Mouse (Mus musculus) lung, embryonic 14.5 days (tissue): Measurements from ENCODE around the gene Dnm1. TPM values are rescaled to one million over a fixed set of nuclear protein-coding genes. Genes with fewer than 3 reads are reported as not detected.

Experiments
- ATAC-seq: fragments of 200-750 bp; cut with Nextera tagmentation; 2 replicates; pipeline ENCODE4 v1.8.0; 2017; ENCODE audit warnings: mild to moderate bottlenecking, moderate TSS enrichment, moderate library complexity; ENCODE audit not compliant: insufficient read depth
- DNase-seq: peaks from one replicate; pipeline ENCODE4 v3.0.0-alpha.2; 2015
- H3K27ac ChIP-seq: fragments of 300-500 bp; sonication (generic); 2 replicates; pipeline ENCODE4 v1.5.1; 2014; ENCODE audit warnings: low read depth, mild to moderate bottlenecking, moderate library complexity
- H3K27me3 ChIP-seq: fragments of 300-500 bp; sonication (generic); 2 replicates; pipeline ENCODE4 v1.6.1; 2014; ENCODE audit warnings: low read length, control low read depth; ENCODE audit not compliant: insufficient read depth
- H3K36me3 ChIP-seq: fragments of 300-500 bp; sonication (generic); 2 replicates; pipeline ENCODE4 v1.6.1; 2014; ENCODE audit warnings: control low read depth; ENCODE audit not compliant: insufficient read depth
- H3K4me1 ChIP-seq: fragments of 300-500 bp; sonication (generic); 2 replicates; pipeline ENCODE4 v1.6.1; 2014; ENCODE audit warnings: antibody characterized with exemption, control low read depth; ENCODE audit not compliant: insufficient read depth
- H3K4me2 ChIP-seq: fragments of 300-500 bp; sonication (generic); 2 replicates; pipeline ENCODE4 v1.6.1; 2014; ENCODE audit warnings: mild to moderate bottlenecking
- H3K4me3 ChIP-seq: fragments of 300-500 bp; sonication (generic); 2 replicates; pipeline ENCODE4 v1.5.1; 2014; ENCODE audit warnings: low read depth, low read length
- H3K9ac ChIP-seq: fragments of 300-500 bp; sonication (generic); 2 replicates; pipeline ENCODE4 v1.6.1; 2014
- H3K9me3 ChIP-seq: fragments of 300-500 bp; sonication (generic); 2 replicates; pipeline ENCODE4 v1.6.1; 2016; ENCODE audit warnings: low read depth, low read length, control low read depth
- CTCF ChIP-seq: IDR thresholded peaks from 2 replicates; pipeline ENCODE4 v1.5.1; 2016; ENCODE audit warnings: antibody characterized with exemption, low read depth
- WGBS: fragments of 180-500 bp; shearing (Covaris S2); extraction: QIAGEN DNeasy Blood & Tissue Kit; methylation state at CpG from one replicate; pipeline ENCODE4 v1.1.7; 2014; 5-methylcytosine and 5-hydroxymethylcytosine counted together
- polyA plus RNA-seq: library from polyadenylated mRNA; unstranded; fragments of >200 nt; fragmentation: Nextera tagmentation; extraction: Ambion mirVana; gene quantifications from 2 replicates; pipeline ENCODE4 v1.2.1, GENCODE M21; 2014

Dnm1 gene
- polyA plus RNA-seq = 14.9 and 17.5 TPM in 2 replicates

DNA sequence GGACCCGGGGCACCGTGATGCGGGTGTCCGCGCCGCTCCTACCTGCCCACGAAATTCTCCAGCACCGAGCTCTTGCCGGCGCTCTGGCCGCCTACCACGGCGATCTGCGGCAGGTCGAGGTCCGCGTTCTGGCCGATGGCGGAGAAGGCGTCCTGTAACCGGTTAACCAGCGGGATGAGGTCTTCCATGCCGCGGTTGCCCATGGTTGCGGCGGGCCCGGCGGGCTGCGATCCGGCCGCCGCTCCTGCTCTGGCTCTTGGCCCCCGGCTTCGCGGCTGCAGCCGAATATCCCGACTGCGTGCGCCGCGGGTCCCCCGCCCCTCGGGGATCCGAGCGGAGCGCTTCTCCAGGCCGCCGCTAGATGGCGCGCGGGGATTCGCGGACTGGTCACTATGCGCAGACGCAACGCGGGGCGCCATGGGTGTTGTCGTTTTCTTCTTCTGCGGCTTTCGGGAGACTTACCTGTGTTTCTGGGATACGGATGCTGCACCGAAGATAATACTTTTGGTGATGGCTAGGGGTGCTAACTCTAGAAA is at the start of gene Dnm1:
Gene Dnm1, minus strand, starts transcription at position 332 of the 536 bp plus-strand sequence.
- Histone ChIP-seq H3K27ac (peak within 1 kb of the TSS; percentile 52), H3K9me3 (no peaks in the 10 kb centered on the region), H3K4me3 (peak within 1 kb of the TSS; percentile 62), H3K36me3 (no peaks in the 10 kb centered on the region), H3K4me1 (no peaks in the 10 kb centered on the region), H3K4me2 (peak within 1 kb of the TSS; percentile 97), H3K9ac (peak within 1 kb of the TSS; percentile 73), H3K27me3 (no peaks in the 10 kb centered on the region)
- ATAC-seq (peak; percentile 77), DNase-seq (peak; percentile 97)
- TF ChIP-seq CTCF = peak; percentile 88
- under 1% methylated on average over 63 of the region's 63 CpGs for WGBS

DNA sequence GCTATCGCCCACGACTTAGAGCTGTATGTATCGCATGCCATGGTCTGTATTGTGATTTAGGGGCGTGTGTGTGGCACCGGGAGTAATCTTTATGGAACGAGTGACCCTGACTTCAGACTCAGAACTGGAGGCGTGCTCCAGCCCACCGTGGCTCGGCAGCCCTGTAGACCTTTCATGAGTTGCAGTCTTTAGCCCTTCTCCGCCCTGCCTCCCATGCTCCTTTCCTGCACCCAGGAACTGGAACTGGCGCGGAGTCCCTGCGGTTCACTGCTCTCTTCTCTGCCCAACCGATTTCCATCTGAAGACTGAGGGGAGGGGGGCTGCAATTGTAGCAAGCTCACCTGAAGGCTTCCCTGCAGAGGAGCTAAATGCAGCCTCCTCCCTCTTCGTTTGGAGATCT is 43.6 kb upstream of the Dnm1 start:
- no peak for TF ChIP-seq CTCF
- Histone ChIP-seq H3K27me3 (no peaks in the 10 kb centered on the region), H3K4me1 (peaks cover 6% of the 10 kb centered on the region), H3K9ac (peak overlapping the region; percentile 77), H3K9me3 (no peaks in the 10 kb centered on the region), H3K4me2 (peak overlapping the region; percentile 96), H3K27ac (peak overlapping the region; percentile 91; the same call in 1 of the 2 replicates), H3K4me3 (peak overlapping the region; percentile 92), H3K36me3 (peaks cover 23% of the 10 kb centered on the region)
- WGBS = under 1% methylated on average over 15 of the region's 15 CpGs
- no peak for ATAC-seq
- DNase-seq = no peak

DNA sequence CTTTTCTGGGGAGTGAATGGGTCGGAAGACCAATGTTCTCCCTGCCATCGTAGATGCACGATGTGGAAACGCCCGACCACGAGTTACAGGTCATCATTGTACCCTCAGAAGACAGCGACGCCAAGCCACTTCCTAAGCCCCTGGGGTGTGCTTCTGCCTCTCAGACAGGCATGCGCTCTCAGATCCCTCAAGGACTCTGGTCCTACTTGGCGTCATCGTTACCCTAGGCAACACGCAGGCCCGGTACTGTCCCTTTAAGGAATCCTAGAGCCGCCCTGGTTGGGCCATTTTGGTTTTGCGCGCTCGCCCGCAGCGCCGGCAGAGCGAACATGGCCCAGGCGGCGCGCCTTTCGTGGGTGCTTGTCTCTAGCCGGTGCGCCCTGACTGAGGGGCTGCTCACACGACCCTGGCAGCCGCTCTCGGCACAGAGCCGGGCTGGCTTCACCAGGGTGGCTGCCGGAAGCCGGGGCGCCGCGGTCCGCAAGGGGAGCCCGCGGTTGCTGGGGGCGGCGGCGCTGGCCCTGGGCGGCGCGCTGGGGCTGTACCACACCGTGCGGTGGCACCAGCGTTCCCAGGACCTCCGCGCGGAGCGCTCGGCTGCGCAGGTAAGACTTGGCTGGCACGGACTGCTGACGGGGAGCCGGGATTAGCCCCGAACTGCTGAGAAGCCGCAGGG is 42.9 kb upstream of the Dnm1 start:
- Histone ChIP-seq H3K4me2 (peak overlapping the region; percentile 96), H3K9me3 (no peaks in the 10 kb centered on the region), H3K4me3 (peak overlapping the region; percentile 92), H3K27me3 (no peaks in the 10 kb centered on the region), H3K4me1 (peaks cover 6% of the 10 kb centered on the region), H3K9ac (peak overlapping the region; percentile 77), H3K36me3 (peaks cover 17% of the 10 kb centered on the region), H3K27ac (peak overlapping the region; percentile 91)
- WGBS = under 1% methylated on average over 59 of the region's 59 CpGs
- DNase-seq (peak; percentile 96), ATAC-seq (peak; percentile 97)
- TF ChIP-seq CTCF = no peak

DNA sequence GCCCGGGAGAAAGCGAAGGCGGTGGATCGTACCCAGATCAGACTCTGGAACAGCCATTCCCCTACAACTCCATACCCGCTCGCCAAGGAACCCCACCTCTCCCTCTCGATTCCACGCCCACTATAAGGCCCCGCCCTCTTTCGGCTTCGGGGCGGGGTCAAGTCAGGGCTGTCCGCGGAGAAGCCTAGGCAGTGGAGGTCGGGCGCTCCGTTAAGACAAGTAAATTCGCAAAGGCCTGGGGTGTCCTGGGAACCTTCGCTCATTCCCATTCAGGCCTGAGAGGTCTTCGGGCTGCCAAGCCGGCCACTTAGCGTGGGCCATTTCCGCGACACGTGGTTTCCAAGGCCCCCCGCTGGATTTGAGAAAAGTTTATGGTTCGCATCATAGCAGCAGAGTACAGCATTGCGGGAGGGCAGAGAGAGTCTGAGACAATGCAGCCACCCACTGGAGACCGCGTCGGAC is 42.4 kb upstream of the Dnm1 start, which contains the start of gene Ptges2:
Gene Ptges2, plus strand, starts transcription at position 413 of the 462 bp plus-strand sequence.
- peak; percentile 94 for DNase-seq
- under 1% methylated on average over 31 of the region's 31 CpGs for WGBS

DNA sequence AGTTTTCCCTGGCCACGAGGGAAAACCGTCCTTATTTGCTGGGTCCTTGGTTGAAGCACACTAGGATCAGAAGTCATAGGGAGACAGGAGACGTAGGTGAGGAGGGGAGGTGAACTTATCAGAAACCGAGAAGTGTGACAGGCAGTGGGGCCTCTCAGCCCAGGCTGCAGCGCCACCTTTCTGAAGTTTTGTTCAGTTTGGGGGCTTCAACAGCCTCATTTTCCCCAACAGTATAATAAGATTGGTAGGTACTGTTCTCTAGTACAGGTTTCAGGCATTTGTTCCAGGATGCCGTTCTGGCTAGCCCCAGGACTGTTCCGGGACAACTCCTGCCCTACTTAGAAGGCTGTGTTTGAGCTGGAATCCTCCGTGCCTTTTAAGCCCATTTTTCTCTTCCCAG is 41.8 kb upstream of the Dnm1 start:
- peak; percentile 59 for TF ChIP-seq CTCF
- H3K27me3 ChIP-seq = no peaks in the 10 kb centered on the region
- H3K36me3 ChIP-seq = peaks cover 6% of the 10 kb centered on the region; the same call in 1 of the 2 replicates
- peaks cover 6% of the 10 kb centered on the region for H3K4me1 ChIP-seq
- no peaks in the 10 kb centered on the region for H3K9me3 ChIP-seq
- H3K9ac ChIP-seq = peak overlapping the region; percentile 77
- DNase-seq = peak; percentile 67
- peak overlapping the region; percentile 91 for H3K27ac ChIP-seq
- ATAC-seq = no peak
- H3K4me2 ChIP-seq = peak overlapping the region; percentile 96
- H3K4me3 ChIP-seq = peak overlapping the region; percentile 92
- WGBS = 4% methylated on average over 8 of the region's 8 CpGs

More for the DNA sequence above, 42.4 kb upstream of the Dnm1 start, which contains the start of gene Ptges2:
- peak; percentile 90 for ATAC-seq
- H3K27ac ChIP-seq = peak within 1 kb of the TSS; percentile 91
- H3K4me1 ChIP-seq = peaks cover 6% of the 10 kb centered on the region
- H3K4me2 ChIP-seq = peak within 1 kb of the TSS; percentile 96
- H3K36me3 ChIP-seq = peaks cover 11% of the 10 kb centered on the region
- H3K9ac ChIP-seq = peak within 1 kb of the TSS; percentile 77
- no peaks in the 10 kb centered on the region for H3K9me3 ChIP-seq
- no peaks in the 10 kb centered on the region for H3K27me3 ChIP-seq
- no peak for TF ChIP-seq CTCF
- H3K4me3 ChIP-seq = peak within 1 kb of the TSS; percentile 92

DNA sequence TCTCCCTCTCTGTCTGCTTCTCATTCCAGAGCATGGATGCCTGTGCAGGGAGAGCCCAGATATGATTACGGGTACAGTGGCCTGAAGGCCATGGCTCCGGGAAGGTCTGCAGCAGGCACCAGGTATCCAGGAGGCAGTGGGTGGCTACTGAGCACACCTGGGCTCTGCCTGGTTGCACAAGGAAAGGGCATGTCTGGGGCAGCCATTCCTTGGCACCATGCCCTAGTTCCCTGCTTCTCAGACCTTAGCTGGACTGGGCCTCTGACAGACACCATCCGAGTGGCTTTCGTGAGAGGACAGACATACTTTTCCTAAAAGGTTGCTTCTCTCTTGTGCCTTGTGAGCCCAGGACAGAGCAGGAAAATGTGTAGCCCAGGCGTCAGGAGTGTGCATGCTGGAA is 38.9 kb upstream of the Dnm1 start:
- no peaks in the 10 kb centered on the region for H3K27me3 ChIP-seq
- H3K9ac ChIP-seq = no peak overlapping the region; the same call in 1 of the 2 replicates
- ATAC-seq (no peak), DNase-seq (no peak)
- H3K9me3 ChIP-seq = no peaks in the 10 kb centered on the region
- H3K27ac ChIP-seq = no peak overlapping the region
- no peak overlapping the region for H3K4me2 ChIP-seq
- H3K4me3 ChIP-seq = no peak overlapping the region
- no peak for TF ChIP-seq CTCF
- 76% methylated on average over 5 of the region's 5 CpGs for WGBS
- H3K36me3 ChIP-seq = no peaks in the 10 kb centered on the region
- H3K4me1 ChIP-seq = peaks cover under 1% of the 10 kb centered on the region; the same call in 1 of the 2 replicates

DNA sequence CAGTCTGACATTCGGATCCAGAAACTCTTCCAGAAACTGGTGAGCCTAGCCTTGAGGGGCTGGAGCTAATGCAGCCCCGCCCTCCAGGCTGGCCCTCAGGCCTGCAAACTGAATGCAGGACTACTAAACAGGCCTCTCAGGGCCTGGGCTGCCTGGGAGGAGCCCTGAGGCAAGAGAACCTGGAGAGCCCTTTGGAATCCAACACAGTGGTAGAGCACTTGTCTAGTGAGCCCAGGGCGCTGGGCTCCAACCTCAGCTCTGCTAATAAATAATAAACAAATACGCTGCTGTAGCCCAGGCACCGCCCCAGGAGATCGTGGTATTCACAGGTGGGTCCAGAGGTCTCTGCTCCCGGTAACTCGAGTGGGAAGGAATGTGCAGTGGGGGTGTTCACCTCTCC is 37.7 kb upstream of the Dnm1 start:
- H3K36me3 ChIP-seq = no peaks in the 10 kb centered on the region
- H3K27me3 ChIP-seq = no peaks in the 10 kb centered on the region
- H3K9me3 ChIP-seq = no peaks in the 10 kb centered on the region
- no peak overlapping the region for H3K4me3 ChIP-seq
- H3K27ac ChIP-seq = no peak overlapping the region
- no peaks in the 10 kb centered on the region for H3K4me1 ChIP-seq
- 52% methylated on average over 8 of the region's 8 CpGs for WGBS
- no peak overlapping the region for H3K9ac ChIP-seq
- ATAC-seq (no peak), DNase-seq (no peak)
- TF ChIP-seq CTCF = no peak
- H3K4me2 ChIP-seq = no peak overlapping the region
